Mouse (Mus musculus): ENCODE measurements around the gene Golgb1.

DNA sequence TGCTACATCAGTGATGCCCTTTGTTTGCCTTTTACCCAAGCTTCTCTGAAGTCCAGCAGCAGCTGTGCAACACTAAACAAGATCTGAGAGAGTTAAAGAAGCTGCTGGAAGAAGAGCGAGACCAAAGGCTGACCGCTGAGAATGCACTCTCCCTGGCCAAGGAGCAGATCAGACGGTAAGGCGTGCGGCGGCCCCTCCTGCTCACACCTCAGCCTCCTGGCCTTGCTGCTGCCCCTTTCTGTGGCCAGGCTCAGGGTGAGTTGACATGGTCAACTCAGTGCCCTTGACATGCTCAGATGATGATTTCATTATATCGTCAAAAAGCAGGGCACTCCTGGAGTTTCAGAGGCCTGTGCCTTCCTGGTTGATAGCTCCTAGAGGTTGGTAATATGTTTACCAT lies 54.3 kb downstream of the Golgb1 start:
- no peak for TF ChIP-seq ZNF384 (IDR thresholded peaks at IDR 0.05; ENCODE audit: low read depth, low read length)
- TF ChIP-seq CHD2 (IDR thresholded peaks at IDR 0.05; ENCODE audit: low read depth, low read length), result no peak
- no peak for TF ChIP-seq HCFC1 (IDR thresholded peaks at IDR 0.05; ENCODE audit: borderline replicate concordance, insufficient read depth, low read length)
- TF ChIP-seq MAFK (IDR thresholded peaks at IDR 0.05; ENCODE audit: insufficient read depth, low read depth, low read length), result no peak
